Mouse (Mus musculus) lung, adult 18-20 months (tissue): ENCODE data around the gene Six1.
A peak's percentile ranks its signal among the peaks of the same experiment; 100 is the strongest.
"Not testable (repeated sequence)": the region's sequence is repeated elsewhere in the genome, so short reads cannot be mapped to it uniquely, and the experiment has no call there.

Experiments
- DNase-seq, 2 experiments: peaks; one replicate each; pipeline ENCODE4 v3.0.0; 2022; ENCODE audit warnings: mixed read lengths in 2 of 2

The Six1 gene

GRCm38 (mm10) chr12:73053668-73054241 is at the start of gene Six1:
Six1 (minus strand) TSS chr12:73053887.
- DNase-seq = peak; percentile 87 to 89

GRCm38 (mm10) chr12:73098593-73098992 is 44.9 kb upstream of the Six1 start:
- peak; percentile 12 to 51 for DNase-seq

GRCm38 (mm10) chr12:73096177-73096576 is 42.5 kb upstream of the Six1 start:
- not testable (repeated sequence) for DNase-seq

- DNase-seq = no peak
Observed at GRCm38 (mm10) chr12:73094605-73095004, 40.9 kb upstream of the Six1 start.

- no peak for DNase-seq
Observed at GRCm38 (mm10) chr12:73094189-73094588, 40.5 kb upstream of the Six1 start.

- peak; percentile 11 to 38 for DNase-seq
Observed at GRCm38 (mm10) chr12:73090672-73091335, 37.1 kb upstream of the Six1 start.

GRCm38 (mm10) chr12:73088911-73089310 is 35.2 kb upstream of the Six1 start:
- no peak for DNase-seq

- DNase-seq = peak in 1 of 2 experiments; percentile 13
Observed at GRCm38 (mm10) chr12:73088500-73088899, 34.8 kb upstream of the Six1 start.

GRCm38 (mm10) chr12:73087086-73087485 is 33.4 kb upstream of the Six1 start:
- DNase-seq = no peak

GRCm38 (mm10) chr12:73085739-73086630 is 32.3 kb upstream of the Six1 start:
- DNase-seq = no peak

GRCm38 (mm10) chr12:73083773-73084172 is 30.1 kb upstream of the Six1 start:
- DNase-seq = no peak

GRCm38 (mm10) chr12:73081828-73082227 is 28.1 kb upstream of the Six1 start:
- DNase-seq = not testable (repeated sequence)

- peak; percentile 34 to 57 for DNase-seq
Observed at GRCm38 (mm10) chr12:73060805-73061410, 7.2 kb upstream of the Six1 start.

GRCm38 (mm10) chr12:73057492-73057891 is 3.8 kb upstream of the Six1 start:
- DNase-seq = no peak

GRCm38 (mm10) chr12:73055451-73055850 is 1.8 kb upstream of the Six1 start:
- no peak for DNase-seq

GRCm38 (mm10) chr12:73054576-73055185 is 994 bp upstream of the Six1 start:
- no peak for DNase-seq

- no peak for DNase-seq
Observed at GRCm38 (mm10) chr12:73052651-73053591, 766 bp downstream of the Six1 start.

GRCm38 (mm10) chr12:73052036-73052650 is 1.5 kb downstream of the Six1 start:
- DNase-seq = no peak

- DNase-seq = no peak
Observed at GRCm38 (mm10) chr12:73050811-73051580, 2.7 kb downstream of the Six1 start.

GRCm38 (mm10) chr12:73050305-73050704 is 3.4 kb downstream of the Six1 start:
- no peak for DNase-seq
